Mouse (Mus musculus) heart, embryonic 14.5 days (tissue): Measurements from ENCODE around the gene Pde6b. TPM values are rescaled to one million over a fixed set of nuclear protein-coding genes. Genes with fewer than 3 reads are reported as not detected.

Experiments
- ATAC-seq: fragments of 200-750 bp; cut with Nextera tagmentation; 2 replicates; pipeline ENCODE4 v1.8.0; 2017; ENCODE audit warnings: low read depth, moderate TSS enrichment; ENCODE audit not compliant: insufficient number of reproducible peaks, insufficient read depth, low FRiP score
- H3K27ac ChIP-seq, 2 experiments: fragments of 200-500 bp in 1 of 2; fragments of 300-500 bp in 1 of 2; sonication (generic) in 1 of 2; replicated peaks in 1 of 2; 2 replicates each; pipeline ENCODE4 v1.5.1; 2012 to 2014; ENCODE audit warnings: low read depth in 2 of 2, low read length in 2 of 2, control low read depth in 1 of 2, mild to moderate bottlenecking in 1 of 2, mixed read lengths in 1 of 2; ENCODE audit not compliant: control insufficient read depth in 1 of 2, insufficient read depth in 1 of 2
- H3K27me3 ChIP-seq: fragments of 300-500 bp; sonication (generic); 2 replicates; pipeline ENCODE4 v1.6.1; 2014; ENCODE audit warnings: mild to moderate bottlenecking, low read length, control low read depth; ENCODE audit not compliant: control insufficient read depth, insufficient read depth
- H3K36me3 ChIP-seq: fragments of 300-500 bp; sonication (generic); 2 replicates; pipeline ENCODE4 v1.6.1; 2014; ENCODE audit warnings: mild to moderate bottlenecking, control low read depth, low read length, mixed read lengths; ENCODE audit not compliant: control insufficient read depth, insufficient read depth
- H3K4me1 ChIP-seq, 2 experiments: fragments of 200-500 bp in 1 of 2; fragments of 300-500 bp in 1 of 2; sonication (generic) in 1 of 2; 2 replicates each; pipeline ENCODE4 v1.6.1; 2012 to 2014; ENCODE audit warnings: low read length in 2 of 2, control low read depth in 1 of 2, mixed read lengths in 1 of 2; ENCODE audit not compliant: control insufficient read depth in 2 of 2, insufficient read depth in 2 of 2
- H3K4me2 ChIP-seq: fragments of 300-500 bp; sonication (generic); 2 replicates; pipeline ENCODE4 v1.6.1; 2014; ENCODE audit warnings: mild to moderate bottlenecking, low read length
- H3K4me3 ChIP-seq, 2 experiments: fragments of 200-500 bp in 1 of 2; fragments of 300-500 bp in 1 of 2; sonication (generic) in 1 of 2; 2 replicates each; pipeline ENCODE4 v1.5.1; 2012 to 2014; ENCODE audit warnings: low read length in 2 of 2, mild to moderate bottlenecking in 2 of 2, control low read depth in 1 of 2, low read depth in 1 of 2, moderate library complexity in 1 of 2; ENCODE audit not compliant: control insufficient read depth in 1 of 2, insufficient read depth in 1 of 2
- H3K9ac ChIP-seq: fragments of 300-500 bp; sonication (generic); 2 replicates; pipeline ENCODE4 v1.6.1; 2014; ENCODE audit warnings: mild to moderate bottlenecking, low read length
- H3K9me3 ChIP-seq: fragments of 300-500 bp; sonication (generic); 2 replicates; pipeline ENCODE4 v1.6.1; 2016; ENCODE audit warnings: low read length, control low read depth; ENCODE audit not compliant: control insufficient read depth
- WGBS: fragments of 180-500 bp; shearing (Covaris S2); extraction: QIAGEN DNeasy Blood & Tissue Kit; methylation state at CpG from one replicate; pipeline ENCODE4 v1.1.7; 2014; 5-methylcytosine and 5-hydroxymethylcytosine counted together
- polyA plus RNA-seq: library from polyadenylated mRNA; unstranded; fragments of >200 nt; fragmentation: Nextera tagmentation; extraction: Ambion mirVana; gene quantifications from 2 replicates; pipeline ENCODE4 v1.2.1, GENCODE M21; 2014

Pde6b gene
- polyA plus RNA-seq, 1 experiment from 2014 or later = not detected

DNA sequence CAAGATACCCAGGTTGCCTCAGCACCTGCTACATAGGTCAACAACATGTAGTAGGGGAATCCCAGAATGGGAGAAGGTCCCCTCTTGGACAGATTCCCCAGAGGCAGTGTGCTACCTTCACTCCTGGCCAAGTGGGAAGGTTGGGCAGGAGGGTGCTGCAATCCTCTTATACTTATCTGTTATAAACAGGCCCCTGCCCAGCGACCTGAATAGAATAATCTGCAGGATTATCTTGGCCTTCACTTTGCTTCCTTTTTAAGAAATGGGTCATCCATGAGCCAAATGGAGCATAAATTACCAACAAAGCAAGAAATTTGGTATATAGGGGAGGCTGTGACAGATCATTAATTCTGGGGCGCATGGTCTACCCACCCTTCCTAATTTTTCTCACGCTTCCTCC lies 1.6 kb downstream of the Pde6b start:
- WGBS = 58% methylated on average over 3 of the region's 3 CpGs
- H3K36me3 ChIP-seq = no peaks in the 10 kb centered on the region
- H3K27ac ChIP-seq = no peak overlapping the region
- H3K9me3 ChIP-seq = no peaks in the 10 kb centered on the region
- no peaks in the 10 kb centered on the region for H3K4me1 ChIP-seq
- no peaks in the 10 kb centered on the region for H3K27me3 ChIP-seq
- H3K4me2 ChIP-seq = no peak overlapping the region
- no peak overlapping the region for H3K9ac ChIP-seq
- H3K4me3 ChIP-seq = no peak overlapping the region
- no peak for ATAC-seq

DNA sequence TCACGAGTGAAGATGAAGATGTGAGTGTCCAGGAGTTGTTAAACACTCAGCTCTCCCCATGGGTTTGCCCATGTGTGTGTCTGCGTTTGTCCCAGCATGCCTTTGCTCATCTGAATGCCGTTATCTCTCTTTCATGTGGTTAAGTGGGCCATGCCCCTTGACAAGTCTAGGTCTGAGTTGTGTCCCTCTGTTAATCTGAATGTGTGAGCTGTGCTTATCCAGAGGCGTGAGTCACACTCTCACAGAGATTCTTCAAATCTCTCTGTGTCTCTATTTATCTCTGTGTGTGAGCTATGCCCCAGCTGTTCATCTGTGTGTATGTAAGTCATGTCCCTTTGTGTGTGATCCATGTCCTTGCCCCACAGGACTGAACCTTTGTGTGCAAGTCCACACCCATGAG lies 15.3 kb downstream of the Pde6b start:
- ATAC-seq = no peak
- Histone ChIP-seq H3K4me2 (no peak overlapping the region), H3K9ac (no peak overlapping the region), H3K4me3 (no peak overlapping the region), H3K36me3 (no peaks in the 10 kb centered on the region), H3K9me3 (no peaks in the 10 kb centered on the region), H3K27me3 (no peaks in the 10 kb centered on the region), H3K4me1 (no peaks in the 10 kb centered on the region), H3K27ac (no peak overlapping the region)
- WGBS = 67% methylated on average over 4 of the region's 4 CpGs

DNA sequence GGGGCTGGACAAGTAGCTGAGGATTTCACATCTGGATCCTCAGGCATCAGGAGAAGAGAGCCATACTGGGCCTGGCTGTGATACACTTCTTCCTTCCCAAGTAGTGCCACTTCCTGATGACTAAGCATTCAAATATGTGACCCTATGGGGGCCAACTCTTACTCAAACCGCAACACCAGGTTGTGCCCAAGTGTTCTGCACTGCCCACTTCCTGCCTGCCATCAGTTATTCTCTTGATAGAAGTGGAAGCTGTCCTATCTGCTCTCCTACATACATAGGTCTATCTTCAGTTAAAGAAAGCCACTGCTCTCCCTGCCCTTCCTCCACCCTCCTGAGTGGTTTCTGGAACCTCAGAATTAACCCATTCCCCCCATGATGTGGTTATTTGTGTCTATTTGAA lies 17.3 kb downstream of the Pde6b start:
- Histone ChIP-seq H3K9me3 (no peaks in the 10 kb centered on the region), H3K4me3 (no peak overlapping the region), H3K27ac (no peak overlapping the region), H3K9ac (no peak overlapping the region), H3K4me1 (no peaks in the 10 kb centered on the region), H3K36me3 (no peaks in the 10 kb centered on the region), H3K4me2 (no peak overlapping the region), H3K27me3 (no peaks in the 10 kb centered on the region)
- WGBS = 33% methylated on average over 1 of the region's 1 CpGs
- ATAC-seq = no peak

DNA sequence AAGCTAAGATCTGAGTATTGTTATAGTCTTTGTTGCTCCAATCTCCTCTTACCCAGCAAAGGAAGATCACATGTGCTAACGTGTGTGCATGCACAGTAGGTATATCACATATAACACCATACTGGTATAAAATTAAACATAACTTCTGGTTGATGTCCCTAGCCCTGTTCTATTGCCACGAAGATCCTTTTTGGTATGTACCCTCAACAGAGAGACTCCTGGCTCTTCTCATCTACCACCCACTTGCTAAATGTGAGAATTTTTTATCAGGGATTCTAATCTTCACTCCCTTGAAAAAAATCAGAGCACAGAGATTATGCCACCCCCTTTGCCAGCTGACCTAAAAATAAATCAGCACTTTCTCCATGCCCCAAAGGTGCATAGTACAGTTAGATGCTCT lies 18.8 kb downstream of the Pde6b start:
- WGBS = 63% methylated on average over 2 of the region's 2 CpGs
- H3K36me3 ChIP-seq = no peaks in the 10 kb centered on the region
- H3K4me1 ChIP-seq = no peaks in the 10 kb centered on the region
- H3K4me2 ChIP-seq = no peak overlapping the region
- no peak for ATAC-seq
- H3K9me3 ChIP-seq = no peaks in the 10 kb centered on the region
- no peak overlapping the region for H3K27ac ChIP-seq
- H3K27me3 ChIP-seq = no peaks in the 10 kb centered on the region
- H3K4me3 ChIP-seq = no peak overlapping the region
- no peak overlapping the region for H3K9ac ChIP-seq

DNA sequence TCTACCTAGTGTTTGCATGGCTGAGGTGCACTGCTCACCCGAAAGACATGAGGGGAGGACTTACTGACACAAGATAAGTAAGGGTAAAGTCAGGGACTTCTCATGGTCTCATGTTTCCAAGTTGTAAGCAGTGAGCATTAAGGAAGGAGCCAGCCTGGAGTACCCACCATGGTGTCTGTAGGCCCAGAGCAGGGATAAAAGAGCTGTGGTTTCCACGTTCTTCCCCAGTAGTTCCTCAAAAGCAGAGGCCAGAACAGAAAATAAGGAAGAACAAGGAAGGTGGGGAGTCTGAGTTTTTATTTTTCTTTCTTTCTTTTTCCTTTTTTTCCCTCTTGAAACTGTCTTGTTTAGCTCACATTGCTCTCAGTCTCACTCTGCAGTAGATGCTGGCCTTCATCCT lies 26.5 kb downstream of the Pde6b start:
- no peaks in the 10 kb centered on the region for H3K9me3 ChIP-seq

DNA sequence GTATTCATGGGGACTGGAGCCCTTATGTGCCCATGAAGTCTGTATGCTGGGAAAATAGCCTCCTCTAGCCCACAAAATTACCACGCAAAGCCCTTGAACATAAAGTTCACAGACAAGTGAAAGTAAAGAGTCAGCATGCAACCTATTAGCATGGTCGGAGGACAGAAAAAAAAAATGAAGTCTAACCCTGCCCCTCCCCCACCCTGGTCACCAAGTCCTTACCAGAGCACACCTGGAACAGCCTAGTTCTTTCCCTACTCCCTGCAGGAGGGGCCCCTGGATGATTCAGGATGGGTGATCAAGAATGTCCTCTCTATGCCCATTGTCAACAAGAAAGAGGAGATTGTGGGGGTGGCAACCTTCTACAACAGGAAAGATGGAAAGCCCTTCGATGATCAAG lies 34.5 kb downstream of the Pde6b start:
- H3K27ac ChIP-seq = no peak overlapping the region
- no peaks in the 10 kb centered on the region for H3K36me3 ChIP-seq
- no peaks in the 10 kb centered on the region for H3K9me3 ChIP-seq
- no peak overlapping the region for H3K9ac ChIP-seq
- no peak for ATAC-seq
- H3K4me3 ChIP-seq = no peak overlapping the region
- no peaks in the 10 kb centered on the region for H3K27me3 ChIP-seq
- H3K4me2 ChIP-seq = no peak overlapping the region
- WGBS = 79% methylated on average over 3 of the region's 3 CpGs
- no peaks in the 10 kb centered on the region for H3K4me1 ChIP-seq

More for the DNA sequence above, 26.5 kb downstream of the Pde6b start:
- WGBS = 64% methylated on average over 2 of the region's 2 CpGs
- no peak overlapping the region for H3K9ac ChIP-seq
- H3K27ac ChIP-seq = no peak overlapping the region
- no peak overlapping the region for H3K4me3 ChIP-seq
- no peak overlapping the region for H3K4me2 ChIP-seq
- no peaks in the 10 kb centered on the region for H3K4me1 ChIP-seq
- no peak for ATAC-seq
- H3K36me3 ChIP-seq = no peaks in the 10 kb centered on the region
- no peaks in the 10 kb centered on the region for H3K27me3 ChIP-seq

DNA sequence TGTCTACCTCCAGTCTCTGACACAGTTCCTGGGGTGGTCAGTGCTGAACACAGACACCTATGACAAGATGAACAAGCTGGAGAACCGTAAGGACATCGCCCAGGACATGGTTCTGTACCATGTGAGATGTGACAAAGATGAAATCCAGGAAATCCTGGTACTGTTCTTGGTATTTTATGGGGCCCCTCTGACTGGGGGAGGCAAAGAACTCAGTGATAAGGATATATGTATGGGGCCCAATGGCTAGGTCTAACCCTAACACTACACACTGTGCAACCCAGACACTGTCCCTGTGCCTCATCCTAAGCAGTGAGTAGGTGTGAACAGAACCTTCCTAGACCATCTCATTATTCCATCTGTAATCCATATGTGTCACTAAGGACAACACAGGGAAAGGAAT lies 35.2 kb downstream of the Pde6b start:
- no peaks in the 10 kb centered on the region for H3K27me3 ChIP-seq
- 88% methylated on average over 2 of the region's 2 CpGs for WGBS

DNA sequence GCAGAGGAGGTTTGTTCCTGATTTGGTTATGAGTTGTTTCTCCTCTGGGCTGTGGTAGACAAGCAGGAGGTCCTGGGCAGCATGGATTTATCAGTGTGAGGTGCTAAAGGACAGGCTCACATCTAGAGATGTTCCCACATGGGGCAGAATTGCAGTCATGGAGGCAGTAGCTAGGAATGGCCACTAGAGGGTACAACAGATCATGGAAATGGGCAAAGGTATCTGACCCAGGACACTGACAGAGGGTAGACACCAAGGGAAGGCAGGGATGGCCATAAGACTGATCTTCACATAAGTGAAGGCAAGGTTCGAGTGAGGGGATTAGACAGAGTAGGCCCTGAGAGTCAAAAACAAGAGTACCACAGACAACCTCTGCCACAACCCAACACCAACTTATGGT lies 39.0 kb downstream of the Pde6b start:
- no peak for ATAC-seq
- Histone ChIP-seq H3K4me3 (no peak overlapping the region), H3K4me1 (no peaks in the 10 kb centered on the region), H3K27ac (no peak overlapping the region), H3K4me2 (no peak overlapping the region), H3K9ac (no peak overlapping the region), H3K27me3 (no peaks in the 10 kb centered on the region), H3K36me3 (peaks cover 35% of the 10 kb centered on the region), H3K9me3 (no peaks in the 10 kb centered on the region)
- 53% methylated on average over 1 of the region's 1 CpGs for WGBS

More for the DNA sequence above, 35.2 kb downstream of the Pde6b start:
- no peak for ATAC-seq
- Histone ChIP-seq H3K4me2 (no peak overlapping the region), H3K36me3 (0 out of 2 replicates have a peak, but pooled peaks cover under 1% of the 10 kb centered on the region), H3K9me3 (no peaks in the 10 kb centered on the region), H3K27ac (no peak overlapping the region), H3K9ac (no peak overlapping the region), H3K4me3 (no peak overlapping the region), H3K4me1 (no peaks in the 10 kb centered on the region)
